Mouse (Mus musculus): ENCODE data around the gene Rex1bd.
"Not testable (repeated sequence)": the region's sequence is repeated elsewhere in the genome, so short reads cannot be mapped to it uniquely, and the experiment has no call there.

Gene Rex1bd

DNA sequence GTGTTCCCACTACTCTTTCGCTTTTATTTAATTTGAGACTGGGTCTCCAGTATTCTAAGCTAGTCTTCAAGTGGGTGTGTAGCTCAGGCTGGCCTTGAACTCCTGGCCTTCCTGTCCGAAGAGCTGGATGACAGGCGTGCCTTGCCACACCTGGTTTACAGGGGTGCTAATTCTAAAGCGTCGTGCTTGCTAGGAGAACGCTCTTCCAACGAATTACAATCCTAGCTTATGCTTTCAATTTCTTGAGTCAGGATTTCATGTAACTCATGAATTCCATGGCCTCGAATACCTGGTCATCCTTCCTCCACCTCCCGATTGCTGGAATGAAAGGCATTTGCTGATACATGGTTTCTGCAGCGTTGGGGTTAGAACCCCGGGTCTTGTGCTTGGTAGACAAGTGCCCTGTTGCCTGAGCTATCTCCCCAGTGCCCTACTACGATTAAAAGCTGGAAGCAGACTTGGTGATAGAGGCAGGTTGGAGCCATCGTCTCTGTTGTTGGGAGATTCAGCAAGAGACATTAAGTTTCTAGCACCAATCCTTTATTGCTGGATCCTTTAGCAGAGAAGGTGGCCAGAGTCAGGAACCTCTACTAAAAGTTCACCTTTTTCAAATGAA lies 21.7 kb upstream of the Rex1bd start:
- DNase-seq, result no peak

- peak; percentile 98 for DNase-seq
Measured at GRCm38 (mm10) chr8:70527512-70528181, 21.1 kb upstream of the Rex1bd start, which contains the start of the genes Fkbp8 and Kxd1. TSS of gene Fkbp8 (plus strand) at chr8:70527724. TSS of gene Kxd1 (minus strand) at chr8:70527956.

GRCm38 (mm10) chr8:70527111-70527511 lies 20.6 kb upstream of the Rex1bd start:
- no peak for DNase-seq

GRCm38 (mm10) chr8:70522592-70523403 lies 16.2 kb upstream of the Rex1bd start:
- DNase-seq, result peak; percentile 98

DNA sequence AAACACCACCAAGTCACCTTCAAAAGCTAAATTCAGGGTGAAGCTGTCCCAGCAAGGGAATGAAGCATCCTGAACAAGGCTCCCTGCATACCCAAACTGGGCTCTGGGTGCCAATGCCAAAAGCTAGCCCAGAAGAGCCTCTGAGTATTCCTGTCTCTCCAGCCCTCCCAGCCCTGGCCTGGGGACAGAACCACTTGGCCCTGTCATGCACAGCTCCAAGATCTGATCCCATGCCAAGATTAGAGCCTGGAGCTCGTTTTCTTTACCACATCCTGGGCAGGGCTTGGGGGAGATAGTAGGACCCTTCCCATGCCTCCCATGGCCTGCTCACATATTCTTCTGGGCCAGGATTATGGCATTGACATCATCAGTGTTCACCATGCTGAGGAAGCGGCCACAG lies 13.1 kb upstream of the Rex1bd start:
- DNase-seq, result no peak

GRCm38 (mm10) chr8:70519043-70519442 lies 12.5 kb upstream of the Rex1bd start:
- no peak for DNase-seq

DNA sequence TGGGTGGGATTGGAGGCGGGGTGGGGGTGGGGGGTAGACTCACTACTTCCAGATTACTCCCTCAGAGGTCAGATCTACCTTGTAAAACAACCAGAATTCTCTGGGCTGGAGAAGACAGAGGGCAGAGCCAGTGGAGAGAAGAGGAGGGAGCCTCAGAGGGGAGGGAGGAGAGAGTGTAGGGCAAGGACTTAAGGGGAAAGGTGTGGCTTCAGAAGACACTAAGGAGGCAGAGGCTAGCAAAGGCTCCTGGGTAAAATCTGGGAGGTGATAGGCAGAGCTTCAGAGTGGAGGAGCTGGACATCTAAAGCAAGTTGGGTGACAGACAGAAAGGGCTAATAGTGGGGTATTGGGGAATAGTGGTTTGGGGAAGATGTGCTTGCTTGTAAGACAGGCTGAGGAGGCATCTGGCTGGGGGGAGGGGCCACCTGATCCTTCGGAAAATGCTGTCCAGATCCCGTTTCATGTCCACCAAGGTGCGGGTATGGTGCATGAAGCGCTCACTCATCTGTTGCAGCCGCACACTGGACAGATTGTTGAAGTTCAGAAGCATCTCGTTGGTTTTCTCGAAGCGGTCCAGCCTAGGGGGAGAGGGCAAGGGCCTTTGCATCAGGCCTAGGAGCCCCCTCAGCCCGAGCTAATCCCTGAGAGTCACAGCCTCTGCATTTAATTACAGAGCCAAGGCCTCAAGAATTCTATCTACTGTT lies 11.5 kb upstream of the Rex1bd start:
- DNase-seq, result no peak

GRCm38 (mm10) chr8:70513441-70513840 lies 6.9 kb upstream of the Rex1bd start:
- DNase-seq, result no peak

- DNase-seq, result no peak
Measured at GRCm38 (mm10) chr8:70512253-70512903, 5.8 kb upstream of the Rex1bd start.

- no peak for DNase-seq
Measured at GRCm38 (mm10) chr8:70511770-70512169, 5.2 kb upstream of the Rex1bd start.

DNA sequence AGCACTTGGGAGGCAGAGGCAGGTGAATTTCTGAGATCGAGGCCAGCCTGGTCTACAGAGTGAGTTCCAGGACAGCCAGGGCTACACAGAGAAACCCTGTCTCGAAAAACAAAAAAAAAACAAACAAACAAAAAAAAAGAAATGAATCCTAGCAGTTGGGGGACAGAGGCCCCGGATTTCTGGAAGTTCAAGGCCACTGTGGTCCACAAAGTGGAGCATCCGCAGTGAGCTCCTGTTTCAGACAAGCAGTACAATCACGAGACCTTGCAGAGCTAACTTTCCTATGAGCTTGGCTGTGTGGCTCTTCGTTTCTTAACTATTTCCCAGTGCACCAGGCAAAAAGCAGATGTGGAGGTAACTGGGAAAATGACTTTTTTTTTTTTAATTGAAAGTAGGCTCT lies 4.6 kb upstream of the Rex1bd start:
- not testable (repeated sequence) for DNase-seq

- DNase-seq, result peak; percentile 99
Measured at GRCm38 (mm10) chr8:70510228-70510915, 3.8 kb upstream of the Rex1bd start, which contains the start of gene Uba52. TSS of gene Uba52 (minus strand) at chr8:70510801.

DNA sequence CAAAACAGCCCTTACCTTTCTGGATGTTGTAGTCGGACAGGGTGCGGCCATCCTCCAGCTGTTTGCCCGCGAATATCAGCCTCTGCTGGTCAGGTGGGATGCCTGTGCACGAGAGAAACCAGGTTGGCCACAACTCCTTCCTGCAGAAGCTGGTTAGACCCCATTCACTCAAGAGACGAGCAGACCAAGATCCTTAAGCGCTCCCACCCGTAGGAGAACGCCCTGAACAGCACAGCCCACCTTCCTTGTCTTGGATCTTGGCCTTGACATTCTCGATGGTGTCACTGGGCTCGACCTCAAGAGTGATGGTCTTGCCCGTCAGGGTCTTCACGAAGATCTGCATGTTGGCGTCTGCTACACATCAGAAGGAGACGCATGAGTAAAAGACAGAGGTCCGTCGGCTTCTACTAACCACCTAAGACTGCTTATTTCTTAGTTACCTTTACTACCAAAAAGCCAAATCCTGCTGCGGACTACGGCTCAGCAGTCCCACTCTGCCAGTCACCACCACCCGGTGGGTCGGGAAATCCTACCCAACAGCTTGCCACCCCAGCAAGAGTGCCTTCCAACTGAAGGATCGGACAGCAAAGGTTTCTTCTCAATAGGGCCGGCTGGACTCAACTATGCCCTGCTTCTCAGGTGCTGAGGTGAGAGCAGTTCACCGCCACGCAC lies 2.9 kb upstream of the Rex1bd start:
- no peak for DNase-seq

- DNase-seq, result no peak
Measured at GRCm38 (mm10) chr8:70507027-70507393, 458 bp upstream of the Rex1bd start.

DNA sequence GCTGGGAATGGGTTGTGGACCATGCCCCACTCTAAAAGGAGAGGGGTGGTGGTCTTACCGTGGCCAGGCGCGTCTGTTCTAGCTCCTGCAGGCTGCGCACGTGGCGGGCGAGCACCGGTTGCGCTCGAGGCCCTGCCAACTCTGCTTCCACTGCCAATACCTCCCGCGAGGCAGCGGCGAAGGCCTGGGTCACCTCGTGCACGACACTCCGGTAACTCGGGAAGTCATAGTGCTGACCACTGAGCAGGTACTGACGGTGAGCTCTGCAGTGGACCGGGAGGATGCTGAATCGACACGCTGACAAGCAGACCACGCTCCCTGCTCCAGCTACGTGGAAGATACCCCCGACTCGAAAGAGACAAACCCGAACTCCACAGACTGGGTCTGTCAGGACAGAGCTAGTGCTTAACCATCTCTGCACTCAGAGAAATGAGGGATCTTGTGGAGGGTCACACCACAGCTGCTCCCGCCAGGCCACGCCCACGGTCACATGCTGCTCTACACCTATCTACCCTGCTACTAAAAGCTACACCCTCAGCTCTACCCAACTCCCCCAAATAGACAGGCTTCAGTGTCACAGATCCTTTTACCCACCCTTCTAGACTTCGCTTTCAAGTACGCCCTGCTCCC lies 739 bp downstream of the Rex1bd start:
- no peak for DNase-seq

GRCm38 (mm10) chr8:70504851-70505250 lies 1.7 kb downstream of the Rex1bd start:
- DNase-seq, result peak; percentile 80

- peak; percentile 81 for DNase-seq
Measured at GRCm38 (mm10) chr8:70504291-70504716, 2.2 kb downstream of the Rex1bd start.

- DNase-seq, result peak; percentile 88
Measured at GRCm38 (mm10) chr8:70503062-70503750, 3.3 kb downstream of the Rex1bd start.

DNA sequence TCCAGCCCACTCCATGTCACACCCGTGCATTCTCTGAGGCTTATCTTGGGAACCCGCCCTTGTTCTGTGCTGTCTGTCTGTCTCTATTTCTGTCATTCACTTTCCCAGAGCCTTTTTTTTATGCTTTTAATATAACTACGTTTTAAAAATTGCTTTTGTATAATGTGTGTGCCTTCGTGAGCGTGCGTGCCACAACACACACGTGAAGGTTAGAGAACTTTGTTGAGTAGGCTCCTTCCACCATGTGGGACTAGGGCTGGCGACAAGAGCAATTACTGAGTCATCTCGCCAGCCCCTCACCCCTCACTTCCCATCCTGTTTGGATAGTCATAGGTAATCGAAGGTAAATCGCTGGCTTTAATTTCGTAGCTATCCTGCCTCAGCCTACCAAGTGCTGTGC lies 4.0 kb downstream of the Rex1bd start:
- no peak for DNase-seq
